Mouse (Mus musculus): ENCODE results near the gene Ncoa6.

GRCm38 (mm10) chr2:155482021-155482420 is 8.3 kb upstream of the Ncoa6 start:
- TF ChIP-seq CTCF (IDR thresholded peaks at IDR 0.05; ENCODE audit: low read depth, low read length), result peak; percentile 12; the same call in 1 of the 2 replicates
- TF ChIP-seq TAL1 (conservative IDR thresholded peaks at IDR 0.05; ENCODE audit: low read depth, low read length), result no peak
- no peak for TF ChIP-seq GATA1 (IDR thresholded peaks at IDR 0.05; ENCODE audit: borderline replicate concordance, low read length)
- TF ChIP-seq POLR2AphosphoS5 (IDR thresholded peaks at IDR 0.05; ENCODE audit: insufficient replicate concordance, low read depth, low read length), result no peak

Data from G1E (cell line).